Mouse (Mus musculus) left cerebral cortex, postnatal 14 days (tissue): ENCODE measurements around the gene Odf2. TPM values are rescaled to one million over a fixed set of nuclear protein-coding genes. Genes with fewer than 3 reads are reported as not detected.
A peak's percentile ranks its signal among the peaks of the same experiment; 100 is the strongest.

Experiments
- DNase-seq, 2 experiments: peaks; one replicate each; pipeline ENCODE4 v3.0.0; 2021 to 2022; ENCODE audit warnings: low spot score in 2 of 2, mixed read lengths in 1 of 2
- intact Hi-C: fragments of 180-260 bp; cut with DNase I; formaldehyde crosslinking; loops from one replicate; pipeline ENCODE4 v1.15.1; 2025
- microRNA-seq, 2 experiments: library from miRNA; unstranded; fragments of <30 nt; microRNA quantifications; one replicate each; pipeline ENCODE4 v1.2.0; 2022
- total RNA-seq, 2 experiments: library from RNA; stranded (reverse); gene quantifications; 2 replicates each; pipeline ENCODE4 v1.2.3; 2021

The Odf2 gene
- total RNA-seq, 2 experiments from 2014 or later = 92.6 to 95.3 TPM

DNA sequence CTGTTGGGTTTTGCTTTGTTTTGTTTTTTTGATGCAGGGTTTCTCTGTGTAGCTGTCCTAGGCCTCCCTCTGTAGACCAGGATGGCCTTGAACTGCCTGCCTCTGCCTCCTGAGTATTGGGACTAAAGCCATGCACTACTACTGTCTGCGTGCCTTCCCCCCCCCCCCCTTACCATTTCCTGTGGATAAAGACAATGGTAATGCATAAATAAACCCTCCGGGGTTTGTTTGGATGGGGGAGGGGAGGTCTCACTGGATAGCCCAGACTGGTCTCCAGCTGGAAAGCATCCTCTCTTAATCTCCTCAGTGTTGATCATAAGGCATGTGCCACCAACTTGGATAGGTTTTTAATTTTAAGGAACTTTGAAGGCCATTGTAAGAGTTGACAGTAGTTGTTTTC, 84.5 kb downstream of the Odf2 start:
- no peak for DNase-seq
- intact Hi-C loops = no loop called here

DNA sequence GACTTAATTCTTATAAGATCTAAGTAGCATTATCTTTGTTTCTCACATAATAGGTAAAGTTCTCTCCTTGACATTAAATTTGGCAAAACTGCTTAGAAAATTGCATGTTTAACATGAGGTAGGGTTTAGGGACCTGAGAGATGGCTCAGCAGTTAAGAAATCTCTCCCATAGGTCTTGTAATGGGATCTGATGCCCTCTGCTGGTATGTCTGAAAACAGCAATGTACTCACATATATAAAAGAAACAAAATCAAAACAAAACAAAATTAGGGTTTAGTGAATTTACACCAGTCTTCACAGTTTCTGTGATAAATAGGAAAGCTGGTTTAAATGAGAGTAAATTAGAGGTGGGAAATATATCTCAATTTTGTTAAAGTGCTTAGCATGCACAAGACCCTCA, 88.3 kb downstream of the Odf2 start:
- DNase-seq = peak; percentile 50 to 72
- intact Hi-C loops = loop anchor here (5.0 kb wide), 1 partner anchor 40 kb away; the partner anchor contains the start of gene Gle1

DNA sequence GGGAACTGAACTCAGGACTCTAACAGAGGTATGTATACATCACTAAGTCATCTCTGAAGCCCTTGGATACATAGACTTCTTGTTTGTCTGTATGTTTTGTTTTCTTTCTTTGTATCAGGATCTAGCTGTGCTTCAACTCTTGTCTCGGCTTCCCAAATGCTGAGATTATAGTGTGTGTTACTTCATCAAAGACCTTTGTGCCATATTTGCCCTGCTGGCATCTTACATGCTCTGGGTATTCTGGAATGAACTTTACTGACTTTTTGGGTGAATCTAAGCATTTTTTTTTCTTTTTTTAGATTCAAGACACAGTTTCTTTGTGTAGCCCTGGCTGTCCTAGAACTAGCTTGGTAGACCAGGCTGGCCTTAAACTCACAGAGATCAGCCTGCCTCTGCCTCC, 91.6 kb downstream of the Odf2 start:
- DNase-seq = no peak
- intact Hi-C loops = no loop called here

Small RNA genes lying within 50 kb of the gene (microRNA-seq; reads per million reads assigned to microRNA genes)
- gene Mir219a-2 (0 to 0.34 reads per million in 2 experiments), gene Mir219b (0 reads per million in 2 experiments)

Other genes with a start within 250 kb of the Odf2 start
- 1 to 10 TPM; 2.3 TPM for gene Gm13420, start 137.5 kb upstream of the Odf2 start, total RNA-seq
- gene Gm13547, start 129.9 kb upstream of the Odf2 start, total RNA-seq = not detected
- 10 to 100 TPM; 35.6 to 37.5 TPM for gene Coq4, start 101.7 kb upstream of the Odf2 start, total RNA-seq
- gene Trub2, start 100.7 kb upstream of the Odf2 start, total RNA-seq = 10 to 100 TPM; 47.9 to 51.2 TPM
- 10 to 100 TPM; 93.4 to 96.7 TPM for gene Slc27a4, start 86.6 kb upstream of the Odf2 start, total RNA-seq
- 10 to 100 TPM; 57.3 to 60.2 TPM for gene Urm1, start 69.1 kb upstream of the Odf2 start, total RNA-seq
- gene Cercam, start 20.1 kb upstream of the Odf2 start, total RNA-seq = 1 to 10 TPM; 5.2 to 7.2 TPM
- 10 to 100 TPM; 35.9 to 37.4 TPM for gene Gle1, start 46.2 kb downstream of the Odf2 start, total RNA-seq
- 1,000 to 10,000 TPM in 1 of 2 experiments, 100 to 1,000 TPM in 1; 952 to 1,021 TPM for gene Sptan1, start 76.3 kb downstream of the Odf2 start, total RNA-seq
- gene Wdr34, start 159.7 kb downstream of the Odf2 start, total RNA-seq = 10 to 100 TPM; 42.6 to 47.8 TPM
- 100 to 1,000 TPM; 171 to 193 TPM for gene Set, start 168.2 kb downstream of the Odf2 start, total RNA-seq
- 1 to 10 TPM; 1.8 to 2.2 TPM for gene Pkn3, start 188.5 kb downstream of the Odf2 start, total RNA-seq
- 10 to 100 TPM; 13.0 to 14.1 TPM for gene Zdhhc12, start 204.4 kb downstream of the Odf2 start, total RNA-seq
- gene Zer1, start 235.4 kb downstream of the Odf2 start, total RNA-seq = 100 to 1,000 TPM; 135 to 139 TPM
- gene Tbc1d13, start 244.5 kb downstream of the Odf2 start, total RNA-seq = 10 to 100 TPM; 65.2 to 69.1 TPM